Comparison of ENCODE assay signal across 10 mouse cellular contexts in the genomic region with DNA sequence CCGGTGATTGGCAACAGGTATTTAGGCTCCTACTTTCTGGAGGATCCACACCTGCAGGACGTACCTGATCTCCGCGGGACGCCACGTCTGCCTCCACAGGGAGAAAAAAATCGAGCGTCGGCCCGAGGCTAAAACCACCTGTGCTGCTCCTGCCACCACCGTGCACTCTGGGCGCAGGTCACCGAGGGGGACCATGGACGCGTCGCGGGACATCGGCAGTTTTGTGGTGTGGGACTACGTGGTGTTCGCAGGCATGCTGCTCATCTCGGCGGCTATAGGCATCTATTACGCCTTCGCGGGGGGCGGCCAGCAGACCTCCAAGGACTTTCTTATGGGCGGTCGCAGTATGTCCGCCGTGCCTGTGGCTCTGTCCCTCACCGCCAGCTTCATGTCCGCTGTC. TPM values are rescaled to one million over a fixed set of nuclear protein-coding genes. Genes with fewer than 3 reads are reported as not detected.
DNase-seq lines count a peak whose midpoint lies in the region; ATAC-seq and TF ChIP-seq lines count a peak whose summit lies in the region.
"Had no signal": no experiment of that assay in that cellular context is flagged by ENCODE, and none has a peak within 500 bp of the region (broad histone marks: within the 10 kb centered on the region; RNA-seq: fewer than 3 reads in every experiment).

No protein-coding gene starts in this region.

- no peak for ATAC-seq in heart, embryonic 12.5 days (ENCODE audit: insufficient number of reproducible peaks, low FRiP score)
- ATAC-seq in forebrain, embryonic 14.5 days = no peak
- ATAC-seq in liver, embryonic 15.5 days (ENCODE audit: insufficient read depth) = no peak
- ATAC-seq in cerebellum, adult (ENCODE audit: insufficient number of reproducible peaks, low FRiP score, low TSS enrichment) = no peak

- H3K4me1 ChIP-seq in heart, embryonic 12.5 days (replicated peaks) = peaks cover 12% of the 10 kb centered on the region
- H3K4me1 ChIP-seq in E14TG2a.4 (replicated peaks; ENCODE audit: low read depth, low read length) = peaks cover 15% of the 10 kb centered on the region; the same call in 1 of the 2 replicates
- no peaks in the 10 kb centered on the region for H3K4me1 ChIP-seq in forebrain, embryonic 14.5 days (ENCODE audit: control insufficient read depth, insufficient read depth, low read length)
- H3K4me1 ChIP-seq in liver, embryonic 15.5 days (replicated peaks) = no peaks in the 10 kb centered on the region

- intact Hi-C loops in heart, postnatal 25 days (cut with DNase I) = no loop called here
- intact Hi-C loops in gastrocnemius, postnatal 14 days (cut with DNase I; ENCODE audit: low total_unique reads) = no loop called here

- H3K4me2 ChIP-seq in heart, embryonic 12.5 days = peak overlapping the region; percentile 71
- peak overlapping the region; percentile 52 for H3K4me2 ChIP-seq in forebrain, embryonic 14.5 days (ENCODE audit: low read length)
- peak overlapping the region; percentile 7; the same call in 1 of the 2 replicates for H3K4me2 ChIP-seq in liver, embryonic 15.5 days

- no peak overlapping the region for H3K27ac ChIP-seq in heart, embryonic 12.5 days (ENCODE audit: poor library complexity, severe bottlenecking)
- no peak overlapping the region for H3K27ac ChIP-seq in forebrain, embryonic 14.5 days (ENCODE audit: low read depth, low read length)
- no peak overlapping the region for H3K27ac ChIP-seq in liver, embryonic 15.5 days (replicated peaks)

- 0 out of 2 replicates have a peak, but pooled peaks cover 3% of the 10 kb centered on the region for H3K9me3 ChIP-seq in heart, embryonic 12.5 days (replicated peaks)
- no peaks in the 10 kb centered on the region for H3K9me3 ChIP-seq in E14TG2a.4 (ENCODE audit: low read length)
- H3K9me3 ChIP-seq in forebrain, embryonic 14.5 days (replicated peaks; ENCODE audit: control insufficient read depth, low read length) = no peaks in the 10 kb centered on the region
- H3K9me3 ChIP-seq in liver, embryonic 15.5 days (replicated peaks) = no peaks in the 10 kb centered on the region

- TF ChIP-seq CTCF in E14TG2a.4 (conservative IDR thresholded peaks at IDR 0.05; ENCODE audit: low read length) = no peak

- no peak for DNase-seq in heart, postnatal 25 days (ENCODE audit: low spot score)
- DNase-seq in forebrain, embryonic 14.5 days (ENCODE audit: low spot score) = no peak
- DNase-seq in cerebellum, adult 9-10 months = no peak
- no peak for DNase-seq in gastrocnemius, postnatal 14 days
- DNase-seq: right cerebral cortex, postnatal 25 days had no signal

- no peaks in the 10 kb centered on the region for H3K36me3 ChIP-seq in heart, embryonic 12.5 days
- H3K36me3 ChIP-seq in E14TG2a.4 (ENCODE audit: insufficient read depth, low read length) = no peaks in the 10 kb centered on the region
- H3K36me3 ChIP-seq in forebrain, embryonic 14.5 days (ENCODE audit: control insufficient read depth, insufficient read depth, low read length) = no peaks in the 10 kb centered on the region
- H3K36me3 ChIP-seq in liver, embryonic 15.5 days (replicated peaks) = no peaks in the 10 kb centered on the region

- WGBS in heart, embryonic 12.5 days = 2% methylated on average over 32 of the region's 32 CpGs
- WGBS in forebrain, embryonic 14.5 days = 2% methylated on average over 32 of the region's 32 CpGs
- WGBS in liver, embryonic 15.5 days (ENCODE audit: insufficient replicate concordance) = 5% methylated on average over 32 of the region's 32 CpGs

- H3K9ac ChIP-seq in heart, embryonic 12.5 days = peak overlapping the region; percentile 1; the same call in 1 of the 2 replicates
- H3K9ac ChIP-seq in forebrain, embryonic 14.5 days (ENCODE audit: low read length) = no peak overlapping the region
- no peak overlapping the region for H3K9ac ChIP-seq in liver, embryonic 15.5 days

- peaks cover 36% of the 10 kb centered on the region for H3K27me3 ChIP-seq in heart, embryonic 12.5 days (replicated peaks)
- H3K27me3 ChIP-seq in E14TG2a.4 (ENCODE audit: insufficient read depth, low read length) = peaks cover 35% of the 10 kb centered on the region
- peaks cover 19% of the 10 kb centered on the region for H3K27me3 ChIP-seq in forebrain, embryonic 14.5 days (replicated peaks; ENCODE audit: control insufficient read depth, insufficient read depth, low read length)
- peaks cover 22% of the 10 kb centered on the region for H3K27me3 ChIP-seq in liver, embryonic 15.5 days
- H3K27me3 ChIP-seq: CH12.LX had no signal

- peak overlapping the region; percentile 37 for H3K4me3 ChIP-seq in heart, embryonic 12.5 days
- H3K4me3 ChIP-seq in E14TG2a.4 (replicated peaks; ENCODE audit: low read length) = peak overlapping the region; percentile 79
- H3K4me3 ChIP-seq in forebrain, embryonic 14.5 days (ENCODE audit: low read depth, low read length) = peak overlapping the region; percentile 26
- no peak overlapping the region for H3K4me3 ChIP-seq in liver, embryonic 15.5 days (replicated peaks)

RNA-seq across cellular contexts. Expression of a gene that starts 0.3 kb away (rescaled TPM):
- 0.04 and 0.08 TPM in 2 replicates for polyA plus RNA-seq in heart, embryonic 12.5 days (2016; fragmentation: Nextera tagmentation; extraction: Ambion mirVana)
- not detected for total RNA-seq in heart, postnatal 25 days (2021)
- 0.03 TPM in 1 of 2 replicates, not detected in the other for polyA plus RNA-seq in forebrain, embryonic 14.5 days (2014; fragmentation: Nextera tagmentation; extraction: Ambion mirVana)
- 0.02 TPM in 1 of 2 replicates, not detected in the other for polyA plus RNA-seq in liver, embryonic 15.5 days (2015; fragmentation: Nextera tagmentation; extraction: Ambion mirVana)
- total RNA-seq in gastrocnemius, postnatal 14 days (2021) = not detected

RNA-seq across cellular contexts. Expression of a gene that starts 59.5 kb away (rescaled TPM):
- polyA plus RNA-seq in heart, embryonic 12.5 days (2016; fragmentation: Nextera tagmentation; extraction: Ambion mirVana) = 17.1 and 17.3 TPM in 2 replicates
- total RNA-seq in heart, postnatal 25 days (2021) = 10 to 100 TPM; 11.0 to 11.6 TPM
- 10.7 and 11.7 TPM in 2 replicates for polyA plus RNA-seq in forebrain, embryonic 14.5 days (2014; fragmentation: Nextera tagmentation; extraction: Ambion mirVana)
- polyA plus RNA-seq in liver, embryonic 15.5 days (2015; fragmentation: Nextera tagmentation; extraction: Ambion mirVana) = 4.9 and 5.1 TPM in 2 replicates
- 1 to 10 TPM; 8.2 to 9.2 TPM for total RNA-seq in gastrocnemius, postnatal 14 days (2021)

Comparison
In these comparisons a context has a peak if more than half of its experiments do, and no peak if none do; other contexts are left out.
1. H3K4me2 ChIP-seq: peak in every context shown above with its lines; median percentile 71 in heart, embryonic 12.5 days; 52 in forebrain, embryonic 14.5 days; 7 in liver, embryonic 15.5 days.